Mouse (Mus musculus): ENCODE data around the gene Prr29. TPM values are rescaled to one million over a fixed set of nuclear protein-coding genes. Genes with fewer than 3 reads are reported as not detected.
"Not testable (repeated sequence)": the region's sequence is repeated elsewhere in the genome, so short reads cannot be mapped to it uniquely, and the experiment has no call there.

The Prr29 gene
- total RNA-seq, 2 experiments from 2014 or later = 0.57 to 1.3 TPM

DNA sequence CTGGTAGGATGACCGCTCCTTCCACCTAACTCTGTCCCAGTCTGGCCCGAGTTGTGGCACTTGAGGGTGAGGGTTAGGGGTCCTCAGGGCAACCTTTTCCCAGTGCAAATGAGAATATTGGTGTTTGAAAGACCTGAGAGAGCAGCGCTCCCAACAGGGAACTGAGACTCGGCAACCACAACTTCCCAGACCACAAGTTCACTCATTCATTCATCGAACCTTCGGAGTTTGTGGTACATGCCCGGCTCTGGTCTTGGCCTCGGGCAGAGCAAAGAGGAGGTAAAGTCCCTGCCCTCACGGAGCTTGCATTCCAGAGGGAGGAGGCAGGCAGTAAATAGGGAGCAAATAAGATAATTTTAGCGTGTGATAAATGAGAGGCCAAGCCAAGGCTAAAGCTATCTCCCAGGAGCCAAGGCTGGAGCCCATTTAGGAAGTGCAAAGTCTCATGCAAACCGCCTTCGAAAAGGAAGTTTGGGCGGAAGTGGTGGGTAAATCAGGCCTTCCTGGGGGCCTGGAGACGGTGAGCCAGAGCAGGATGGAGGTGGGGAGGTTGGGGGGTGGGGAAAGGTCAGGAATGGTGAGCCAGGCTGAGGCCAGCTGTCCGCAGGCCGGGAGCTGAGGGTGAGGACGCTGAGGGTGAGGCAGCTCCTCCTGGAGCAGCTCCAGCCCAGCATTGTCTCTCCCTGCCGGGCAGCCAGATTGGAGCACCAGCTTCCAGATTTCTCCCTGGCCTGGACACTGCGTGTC lies 9.7 kb upstream of the Prr29 start:
- peak in 1 of 2 experiments; percentile 49 for DNase-seq

DNA sequence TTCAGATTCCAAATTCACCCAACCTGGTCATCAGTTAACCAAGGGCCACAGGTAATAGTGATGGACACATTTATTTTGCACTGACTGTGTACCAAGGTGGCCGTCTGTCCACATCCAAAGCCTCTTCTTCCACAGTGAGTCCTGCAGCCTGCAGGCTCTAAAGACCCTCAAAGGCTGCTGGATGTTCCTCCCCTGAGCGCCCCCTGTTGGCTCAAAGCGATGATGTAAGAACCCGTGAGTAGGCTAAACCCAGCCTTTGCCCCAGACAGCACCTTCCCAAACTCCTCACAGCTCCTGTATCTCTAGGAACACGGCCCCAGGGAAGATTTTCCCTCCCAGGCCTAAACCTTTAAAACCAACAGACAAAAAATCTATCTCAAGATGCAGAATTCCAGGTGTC lies 5.9 kb upstream of the Prr29 start:
- DNase-seq = no peak

DNA sequence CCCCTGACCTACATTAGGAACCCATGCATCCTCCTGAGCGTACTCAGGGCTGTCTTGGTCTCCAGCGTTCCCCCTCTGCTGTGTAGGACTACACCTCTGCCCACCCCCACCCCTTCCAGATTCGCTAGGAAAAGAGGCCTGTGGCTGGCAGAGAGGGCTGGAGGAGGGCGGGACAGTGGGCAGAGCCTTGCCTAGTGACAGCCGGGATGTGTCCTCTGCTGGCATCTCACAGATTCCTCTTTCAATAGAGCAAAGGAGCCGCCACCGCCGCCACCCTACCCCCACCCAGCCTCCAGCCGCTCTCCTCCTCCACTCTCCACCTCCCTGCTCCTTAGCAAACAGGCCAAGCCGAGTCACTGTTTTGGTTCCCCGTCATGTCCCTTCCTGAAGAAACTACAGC lies 560 bp upstream of the Prr29 start:
- DNase-seq = peak; percentile 49 to 54

DNA sequence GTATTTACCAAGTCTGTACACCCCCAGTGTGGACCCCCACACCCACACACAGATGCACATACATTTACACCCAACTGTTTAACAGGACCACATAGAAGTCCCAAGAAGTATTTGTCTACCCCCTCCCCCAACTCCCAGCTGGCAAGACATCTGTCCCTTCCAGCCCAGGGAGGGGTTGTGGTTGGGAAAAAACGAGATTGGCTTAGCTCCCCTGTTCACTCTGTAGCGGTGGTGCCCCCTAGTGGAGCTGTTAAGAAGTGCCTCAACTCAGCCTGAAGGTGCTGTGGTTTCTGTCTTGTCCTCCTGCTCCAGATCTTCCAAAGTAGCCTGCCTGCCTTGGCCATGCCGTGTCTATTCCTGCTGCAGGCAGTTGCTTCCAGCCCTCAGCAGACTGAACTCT lies 1.0 kb downstream of the Prr29 start:
- DNase-seq = peak; percentile 71 to 93

DNA sequence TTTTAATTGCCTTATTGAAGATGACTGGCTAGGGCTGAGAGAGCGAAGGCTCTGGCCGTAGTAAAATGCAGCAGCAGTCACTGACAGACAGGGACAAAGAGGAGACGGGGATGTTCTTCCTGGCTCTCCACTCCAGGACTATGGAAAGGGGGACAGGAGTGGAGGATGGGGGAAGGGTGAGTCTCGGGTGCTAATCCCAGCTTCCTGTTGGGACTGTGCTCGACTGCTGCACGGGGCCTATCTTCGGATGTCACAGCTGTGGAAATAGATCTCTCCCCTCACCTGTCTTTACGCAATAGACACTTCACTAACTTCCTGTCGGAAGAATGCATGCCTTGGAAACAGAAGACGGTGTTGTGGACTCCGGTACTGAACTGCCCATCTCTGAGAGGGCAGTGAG lies 8.7 kb downstream of the Prr29 start:
- no peak for DNase-seq

DNA sequence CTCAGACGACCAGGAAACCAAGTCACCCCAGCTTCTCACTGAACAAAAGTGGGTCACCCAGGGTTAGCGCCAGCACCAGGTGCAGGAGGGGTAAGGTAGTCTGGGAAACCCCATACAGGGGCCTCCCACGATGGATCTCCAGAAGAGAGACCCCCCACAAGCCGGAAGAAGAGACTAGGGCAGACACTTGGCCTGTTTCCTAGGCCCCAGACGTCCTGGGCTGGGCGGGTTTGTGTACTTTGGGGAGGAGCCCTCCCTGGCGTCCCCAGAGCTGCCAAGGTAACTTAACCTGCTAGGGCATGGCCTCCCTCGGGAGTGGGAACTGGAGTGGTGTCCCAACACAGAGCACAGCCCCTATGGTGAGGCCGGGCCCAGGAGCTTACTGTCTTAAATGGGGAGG lies 9.3 kb downstream of the Prr29 start:
- no peak for DNase-seq

DNA sequence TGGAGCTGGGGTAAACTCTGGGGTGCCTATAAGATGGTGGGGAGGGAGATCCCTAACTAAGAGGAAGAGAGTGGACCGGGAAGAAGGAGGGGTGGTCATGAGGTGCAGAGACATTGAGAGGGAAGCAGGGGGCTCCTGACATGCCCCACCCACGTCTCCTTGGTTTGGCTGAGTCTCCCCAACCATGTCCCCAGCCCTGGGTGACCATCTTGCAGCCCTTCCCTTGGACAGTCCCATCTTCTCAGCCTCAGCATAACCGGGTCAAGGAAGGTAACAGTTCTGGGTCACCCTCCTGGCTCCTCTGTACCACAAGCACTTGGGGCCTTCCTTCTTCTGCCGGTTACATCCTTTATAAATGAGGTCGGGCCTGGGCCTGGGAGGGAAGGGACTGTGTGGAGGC lies 9.7 kb downstream of the Prr29 start:
- no peak for DNase-seq

DNA sequence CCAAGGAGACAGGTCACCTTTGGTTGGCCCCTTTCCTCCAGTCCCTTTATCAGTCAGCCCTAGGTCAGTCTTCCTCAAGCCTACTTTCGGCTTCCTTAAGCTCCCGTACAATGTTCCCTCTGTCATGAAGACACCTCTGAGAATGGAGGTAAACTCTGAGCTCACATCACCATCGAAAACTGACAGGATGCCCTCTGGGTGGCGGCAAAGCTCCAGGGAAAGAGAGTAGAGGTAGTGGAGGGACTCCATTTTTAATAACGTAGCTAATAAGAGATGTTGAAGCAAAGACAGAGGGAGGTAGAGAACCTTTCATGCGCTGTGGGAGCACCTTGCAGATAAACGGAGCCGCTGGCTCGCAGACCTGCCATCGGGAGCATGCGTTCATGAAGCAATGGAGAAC lies 15.7 kb downstream of the Prr29 start:
- no peak for DNase-seq

DNA sequence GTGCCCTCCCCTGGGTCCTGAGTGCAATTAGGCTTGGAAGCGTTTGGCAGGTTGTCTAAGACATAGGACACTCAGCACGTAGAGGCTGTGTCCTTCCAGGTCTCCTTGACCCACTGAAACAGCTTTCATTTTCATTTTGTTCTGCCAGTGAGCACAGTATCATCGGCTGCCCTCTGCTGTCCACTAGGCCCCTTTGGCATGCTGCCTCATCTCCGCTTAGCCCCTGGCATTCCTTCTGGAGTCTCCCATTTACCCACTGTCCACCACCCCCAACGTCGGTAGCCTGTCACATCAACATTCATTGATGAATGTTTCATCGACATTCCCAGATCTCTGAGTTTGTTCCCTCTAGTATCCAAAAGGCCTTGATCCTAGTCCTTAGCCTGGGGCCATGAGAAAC lies 16.6 kb downstream of the Prr29 start:
- peak; percentile 58 to 69 for DNase-seq

DNA sequence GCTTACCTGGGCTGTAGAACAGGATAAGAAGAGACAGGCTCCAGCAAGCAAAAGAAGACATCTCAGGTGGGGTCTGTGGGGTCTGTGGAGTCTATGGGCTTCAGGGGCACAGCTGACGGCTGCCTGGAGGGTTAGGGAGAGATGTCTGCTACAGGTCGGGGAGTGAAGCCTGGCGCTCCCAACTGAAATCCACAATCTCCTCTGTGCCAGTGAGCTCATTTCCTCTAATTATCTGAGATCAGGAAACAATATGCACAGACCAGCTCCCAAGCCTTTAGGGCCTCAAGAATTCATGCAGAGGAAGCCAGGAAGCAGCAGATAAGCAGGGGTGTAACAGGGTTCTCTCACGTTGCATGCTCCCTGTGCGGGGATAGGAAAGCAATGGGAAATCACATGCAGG lies 17.2 kb downstream of the Prr29 start:
- DNase-seq = peak; percentile 58 to 84

DNA sequence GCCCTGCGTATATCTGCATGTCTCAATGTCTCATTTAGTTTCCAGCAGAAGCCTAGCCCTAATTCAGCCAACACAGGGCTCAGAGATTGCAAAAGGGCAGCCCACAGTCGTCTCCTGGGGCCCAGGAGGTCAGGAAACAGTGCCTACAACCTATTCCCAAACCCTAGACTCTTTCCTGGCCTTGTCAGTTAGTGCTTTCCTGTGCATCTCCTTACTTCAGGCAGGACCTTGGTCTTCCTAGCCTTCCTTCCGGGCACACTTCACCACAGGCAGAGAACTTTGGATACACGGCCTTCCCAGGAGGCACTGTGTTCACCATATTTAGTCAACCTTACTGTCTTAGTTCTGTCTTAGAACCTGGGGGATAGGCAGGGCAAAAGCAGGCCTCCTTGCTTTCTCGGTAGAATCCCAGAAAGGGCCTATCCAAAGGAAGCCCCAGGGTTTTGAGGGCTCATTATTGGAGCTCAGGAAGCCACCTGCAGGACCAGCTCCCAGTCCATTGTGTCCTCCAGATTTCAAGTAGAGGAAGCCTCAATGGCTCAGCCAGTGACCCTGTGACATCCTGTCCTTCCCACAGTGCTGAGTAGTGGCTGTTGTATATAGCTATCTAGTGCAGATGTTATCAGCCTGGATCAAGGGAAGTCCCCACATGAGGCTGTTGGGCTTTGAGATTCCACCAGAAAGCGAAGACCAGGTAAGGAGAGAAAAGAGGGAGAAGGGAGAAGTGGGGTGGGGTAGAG lies 17.9 kb downstream of the Prr29 start:
- peak in 1 of 2 experiments; percentile 49 for DNase-seq

DNA sequence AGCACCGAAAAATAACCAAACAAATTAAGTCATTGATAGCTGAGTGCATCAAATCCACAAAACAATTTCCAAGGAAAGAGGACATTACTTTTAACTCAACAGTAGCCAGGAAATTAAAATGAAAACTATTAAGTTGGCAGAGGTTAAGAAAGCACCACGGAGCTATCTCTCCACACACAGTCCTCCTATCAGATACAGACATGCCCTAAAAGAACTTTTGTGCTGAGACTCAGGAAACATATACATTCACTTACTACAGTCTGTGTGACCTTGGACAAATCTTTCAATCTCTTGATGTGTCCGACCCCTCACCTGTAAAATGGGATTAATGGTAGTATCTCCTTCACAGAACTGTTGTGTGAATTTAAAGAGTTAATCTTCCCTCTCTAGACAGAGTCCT lies 21.1 kb downstream of the Prr29 start:
- DNase-seq = no peak

DNA sequence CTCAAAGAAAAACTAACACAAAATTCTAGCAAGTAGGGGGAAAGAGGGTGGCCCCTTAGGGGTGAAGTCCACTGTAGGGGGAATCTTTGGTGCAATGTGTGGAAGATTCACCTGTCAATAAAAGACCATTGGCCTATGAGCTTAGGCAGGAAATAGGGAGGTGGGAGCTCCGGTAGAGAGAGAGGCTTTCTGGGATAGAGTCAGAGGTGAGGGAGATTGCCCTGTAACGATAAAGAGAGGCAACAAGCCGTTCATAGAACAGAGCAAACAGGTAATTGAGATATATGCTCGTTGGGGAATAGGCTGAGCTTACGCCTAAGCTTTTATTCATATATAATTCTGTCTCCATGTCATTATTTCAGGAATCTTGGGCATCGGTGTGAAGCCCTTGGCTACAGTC lies 21.7 kb downstream of the Prr29 start:
- DNase-seq = no peak

DNA sequence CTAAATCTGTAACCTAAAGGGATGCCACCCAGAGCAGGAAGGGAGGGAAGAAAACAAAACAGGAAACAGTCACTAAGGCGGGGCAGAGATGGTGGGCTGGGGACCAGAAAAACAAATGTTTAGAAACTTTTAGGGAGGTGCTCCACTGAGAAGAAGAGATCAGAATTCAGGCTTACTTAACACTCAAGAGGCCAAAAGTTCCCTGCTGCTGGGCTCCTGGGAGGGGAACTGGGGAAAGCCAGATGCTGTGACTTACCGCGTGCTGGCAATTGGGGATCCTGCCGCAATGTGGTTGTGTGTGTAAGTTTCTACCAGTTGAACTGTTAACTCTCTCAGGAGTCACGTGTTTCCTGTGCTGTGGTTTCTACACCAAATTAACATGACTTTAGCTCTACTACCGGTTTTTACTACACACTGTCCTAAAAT lies 22.5 kb downstream of the Prr29 start, which contains the start of gene Icam2:
Gene Icam2, minus strand, starts transcription at position 285 of the 426 bp plus-strand sequence.
- DNase-seq = peak; percentile 44 to 51

DNA sequence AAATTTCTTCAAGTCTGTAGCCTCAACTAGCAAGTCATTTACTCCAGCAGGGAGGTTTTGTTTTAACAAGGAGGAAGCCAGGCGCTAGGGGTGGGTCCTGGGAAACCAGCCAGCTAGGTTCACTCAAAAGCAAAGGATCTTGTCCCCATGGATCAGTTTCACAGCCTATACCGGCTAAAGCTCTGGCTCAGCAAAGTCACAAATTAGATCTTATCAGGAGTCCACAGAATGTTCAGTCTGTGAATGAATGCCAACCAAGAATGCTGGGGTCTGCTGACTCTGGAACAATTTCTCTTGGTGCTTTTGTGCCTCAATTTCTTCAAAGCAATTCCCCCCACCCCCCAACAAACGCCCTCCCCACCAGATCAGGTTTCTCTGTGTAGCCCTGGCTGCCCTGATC lies 24.3 kb downstream of the Prr29 start:
- peak in 1 of 2 experiments; percentile 55 for DNase-seq

DNA sequence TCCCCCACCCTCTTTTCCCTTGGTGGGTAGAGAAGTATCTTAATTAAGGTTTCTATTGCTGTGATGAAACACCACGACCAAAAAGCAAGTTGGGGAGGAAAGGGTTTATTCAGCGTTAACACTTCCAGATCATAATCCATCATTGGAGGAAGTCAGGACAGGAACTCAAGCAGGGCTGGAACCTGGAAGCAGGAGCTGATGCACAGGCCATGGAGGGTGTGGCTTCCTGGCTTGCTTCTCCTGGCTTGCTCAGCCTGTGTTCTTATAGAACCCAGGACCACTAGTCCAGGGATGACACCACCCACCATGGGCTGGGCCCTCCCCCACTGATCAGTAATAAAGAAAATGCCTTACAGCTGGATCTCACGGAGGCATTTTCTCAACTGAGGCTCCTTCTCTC lies 25.5 kb downstream of the Prr29 start:
- peak in 1 of 2 experiments; percentile 59 for DNase-seq

DNA sequence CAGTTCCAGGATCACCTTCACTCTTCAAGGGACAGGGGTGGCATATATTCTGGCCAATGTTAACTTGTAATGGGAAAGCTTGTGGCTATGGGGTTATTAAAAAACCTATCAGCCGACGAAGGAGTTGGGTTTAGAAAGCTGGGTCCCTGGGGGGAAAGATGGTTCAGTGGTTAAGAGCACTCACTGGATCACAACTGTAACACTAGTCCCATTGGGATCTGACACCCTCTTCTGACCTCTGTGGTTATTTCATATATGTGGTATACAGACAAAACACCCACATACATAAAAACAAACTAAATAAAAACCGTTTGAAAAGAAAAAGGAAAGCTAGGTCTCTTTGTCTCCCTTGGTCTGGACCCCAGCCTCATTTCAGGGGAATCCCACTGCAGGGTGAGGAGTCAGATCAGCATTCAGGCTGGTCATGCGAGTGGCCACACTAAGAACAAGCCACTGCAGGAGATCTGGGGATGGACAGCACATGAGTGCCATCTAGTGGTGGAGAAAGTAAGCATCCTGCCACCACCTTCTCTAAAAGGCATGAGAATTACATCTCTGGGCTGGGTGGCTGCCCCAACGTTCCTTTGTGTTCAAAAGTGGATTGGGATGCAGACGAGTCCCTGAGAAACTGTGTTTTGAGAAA lies 26.4 kb downstream of the Prr29 start:
- peak; percentile 79 to 84 for DNase-seq

DNA sequence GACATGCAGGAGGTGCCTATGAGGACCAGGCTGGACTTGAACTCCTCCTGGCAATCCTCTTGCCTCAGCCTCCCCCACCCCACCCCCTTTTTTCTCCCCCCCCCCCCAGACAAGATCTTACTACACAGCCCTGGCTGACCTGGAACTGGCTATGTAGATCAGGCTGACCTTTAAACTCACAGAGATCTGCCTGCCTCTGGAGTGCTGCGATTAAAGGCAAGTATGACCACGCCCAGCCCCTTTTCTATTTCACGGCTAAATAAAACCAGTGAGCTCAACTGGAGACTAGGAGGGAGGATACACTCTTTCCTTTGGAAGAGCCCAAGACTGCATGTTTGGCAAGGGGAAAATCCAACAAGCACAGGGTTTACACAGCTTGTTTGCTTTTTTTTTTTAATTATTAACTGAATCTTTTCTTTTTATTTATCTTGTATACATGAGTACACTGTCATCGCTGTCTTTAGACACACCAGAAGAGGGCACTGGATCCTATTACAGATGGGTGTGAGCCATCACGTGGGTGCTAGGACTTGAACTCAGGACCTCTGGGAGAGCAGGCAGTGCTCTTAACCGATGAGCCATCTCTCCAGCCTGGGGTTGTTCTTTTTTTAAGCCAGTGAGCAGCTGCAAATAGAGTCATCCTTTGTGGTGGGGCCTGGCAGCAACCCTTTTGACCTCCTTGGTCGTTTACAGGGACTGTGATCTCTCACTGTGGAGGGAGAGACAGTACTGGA lies 27.5 kb downstream of the Prr29 start:
- no peak for DNase-seq

DNA sequence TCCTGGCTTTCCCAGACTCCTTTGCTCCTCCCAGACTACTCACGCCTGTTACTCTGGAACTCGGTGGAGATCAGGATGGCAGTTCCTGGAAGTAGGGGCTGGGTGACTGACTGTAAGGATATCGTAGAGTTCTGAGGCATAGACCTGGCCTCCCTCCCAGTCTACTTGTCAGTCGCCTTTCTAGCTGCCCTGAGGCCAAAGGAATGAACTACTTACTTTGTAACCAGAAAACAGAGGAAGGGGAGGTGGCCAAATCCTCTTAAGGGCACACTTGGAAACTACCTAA lies 28.0 kb downstream of the Prr29 start:
- no peak for DNase-seq

DNA sequence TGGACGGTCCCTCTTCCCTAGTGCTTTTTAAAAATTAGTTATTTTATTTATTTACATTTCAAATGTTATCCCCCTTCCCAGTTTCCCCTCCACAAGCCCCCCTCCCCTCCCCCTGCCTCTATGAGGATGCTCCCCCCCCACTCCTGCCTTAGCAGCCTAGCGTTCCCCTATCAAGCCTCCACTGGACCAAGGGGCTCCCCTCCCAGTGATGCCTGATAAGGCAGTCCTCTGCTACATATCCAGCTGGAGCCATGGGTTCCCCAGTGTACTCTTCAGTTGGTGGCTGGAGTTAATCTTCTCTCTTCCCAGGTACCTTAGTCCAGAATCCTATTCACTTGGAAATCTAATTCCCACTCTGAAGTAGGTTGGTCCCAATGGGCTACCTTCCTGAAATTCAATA lies 28.8 kb downstream of the Prr29 start:
- DNase-seq = not testable (repeated sequence)

DNA sequence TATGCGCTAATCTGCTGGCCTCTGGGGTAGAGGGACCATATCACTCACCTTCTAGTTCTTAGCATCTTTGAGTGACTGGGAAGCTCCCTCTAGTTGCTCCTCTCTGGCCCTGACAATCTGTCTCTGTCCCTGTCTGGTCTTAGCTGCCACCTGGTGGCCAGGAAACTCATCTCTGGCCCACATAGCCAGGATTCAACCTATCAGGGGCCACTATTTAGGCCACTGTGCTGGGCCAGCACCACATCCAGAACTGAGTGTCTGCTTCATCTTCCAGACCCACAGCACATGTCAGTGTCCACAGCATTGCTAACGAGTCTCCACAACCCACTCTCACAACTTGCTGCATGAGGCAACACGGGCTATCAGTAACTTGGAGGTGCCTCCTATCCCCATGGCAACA lies 32.4 kb downstream of the Prr29 start:
- DNase-seq = no peak

DNA sequence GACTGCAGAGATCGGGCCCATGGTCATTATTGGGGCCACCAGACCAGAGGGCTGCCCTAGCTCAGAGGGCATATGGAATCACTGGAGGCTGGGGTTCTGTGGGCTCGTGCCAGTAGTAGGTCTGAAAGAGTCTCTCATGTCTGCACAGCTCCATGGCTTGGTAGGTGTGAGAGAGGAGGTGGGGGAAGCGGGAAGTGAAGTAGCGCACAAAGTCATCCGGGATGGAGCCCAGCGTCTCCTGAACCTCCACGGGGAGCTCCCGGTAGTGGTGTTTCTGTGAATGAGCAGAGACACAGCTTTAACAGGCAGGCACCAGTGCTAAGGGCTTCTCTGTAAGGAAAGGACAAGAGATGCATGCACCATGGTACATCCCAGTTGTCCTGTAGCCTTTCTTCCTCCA lies 33.2 kb downstream of the Prr29 start:
- no peak for DNase-seq

DNA sequence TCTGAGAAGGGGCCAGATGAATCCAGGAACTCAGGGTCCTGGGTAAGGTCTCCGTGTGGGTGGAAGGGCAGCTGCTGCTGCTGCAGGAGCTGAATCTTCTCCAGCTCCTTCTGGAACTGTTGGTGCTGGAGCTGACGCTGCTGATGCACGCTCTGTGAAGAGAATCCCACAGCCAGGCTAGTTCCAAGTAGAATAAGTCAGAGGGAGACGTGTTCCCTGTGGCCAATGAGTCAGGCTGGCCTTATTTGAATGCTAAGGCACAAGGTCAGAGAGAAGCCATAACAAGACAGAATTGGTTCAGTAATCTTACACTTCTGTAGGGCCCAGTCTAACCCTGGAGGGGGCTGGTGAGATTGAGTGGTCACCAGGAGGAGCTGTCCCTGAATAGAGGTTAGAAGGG lies 44.7 kb downstream of the Prr29 start:
- DNase-seq = no peak
